Mouse (Mus musculus): Measurements from ENCODE around the gene Pls1.

Gene Pls1

GRCm38 (mm10) chr9:95705371-95705770, 139.7 kb downstream of the Pls1 start:
- DNase-seq (ENCODE audit: low spot score in 2 of 2): no peak

DNA sequence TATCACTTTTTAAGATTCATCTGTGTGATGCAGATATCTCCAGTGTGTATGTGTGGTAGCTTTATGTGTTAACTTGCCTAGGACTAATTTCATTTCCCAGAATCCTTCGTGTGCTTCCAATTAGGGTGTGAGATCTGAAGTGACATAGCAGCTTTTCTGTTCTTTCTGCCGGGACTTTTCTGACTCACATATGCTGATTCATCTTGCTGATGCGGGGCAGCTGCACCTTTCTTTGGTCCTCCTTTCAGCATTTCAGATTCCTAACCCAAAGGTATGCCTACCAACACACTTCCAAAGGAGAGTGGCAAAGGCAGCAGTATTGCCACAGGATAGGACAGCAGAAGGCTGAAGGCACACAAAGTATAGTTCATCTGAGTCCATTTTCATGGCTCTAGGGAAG, 141.0 kb downstream of the Pls1 start:
- no peak for DNase-seq (ENCODE audit: low spot score in 2 of 2)

All from thymus, postnatal 10 days (tissue).